Mouse (Mus musculus) myocyte (in vitro differentiated cells): Measurements from ENCODE around the gene Rhox4d. TPM values are rescaled to one million over a fixed set of nuclear protein-coding genes. Genes with fewer than 3 reads are reported as not detected.
"Not testable (repeated sequence)": the region's sequence is repeated elsewhere in the genome, so short reads cannot be mapped to it uniquely, and the experiment has no call there.

Experiments
- H3K27me3 ChIP-seq: one replicate; pipeline ENCODE4 v1.6.1; 2011; ENCODE audit not compliant: control insufficient read depth, insufficient read depth, insufficient read length
- H3K36me3 ChIP-seq: one replicate; pipeline ENCODE4 v1.6.1; 2011; ENCODE audit not compliant: control insufficient read depth, insufficient read depth
- H3K4me2 ChIP-seq: one replicate; pipeline ENCODE4 v1.6.1; 2011; ENCODE audit warnings: low read depth, control low read depth
- H3K4me3 ChIP-seq: one replicate; pipeline ENCODE4 v1.5.1; 2011; ENCODE audit warnings: mild to moderate bottlenecking, control low read depth, moderate library complexity
- H3K79me2 ChIP-seq: one replicate; pipeline ENCODE4 v1.6.1; 2011; ENCODE audit not compliant: control insufficient read depth, insufficient read depth
- H3ac ChIP-seq: one replicate; pipeline ENCODE4 v1.6.1; 2011; ENCODE audit not compliant: control insufficient read depth, insufficient read length
- polyA plus RNA-seq: library from polyadenylated mRNA; unstranded; fragments of >200 nt; fragmentation: generic; extraction: Trizol; gene quantifications from one replicate; pipeline ENCODE4 v1.2.1, GENCODE M21; 2012; ENCODE audit warnings: missing spikeins

Gene Rhox4d
- not detected for polyA plus RNA-seq

GRCm38 (mm10) chrX:37514059-37514458, at the start of gene Rhox4d:
Gene Rhox4d, plus strand, starts transcription at chrX:37514359.
- not testable (repeated sequence) for H3K36me3 ChIP-seq, H3K4me3 ChIP-seq, H3ac ChIP-seq, H3K27me3 ChIP-seq, H3K79me2 ChIP-seq, H3K4me2 ChIP-seq

- H3K27me3 ChIP-seq, H3K4me3 ChIP-seq, H3K4me2 ChIP-seq: not testable (repeated sequence)
These were observed 34.1 kb upstream of the Rhox4d start, which contains the start of gene Rhox4c for GRCm38 (mm10) chrX:37480037-37480436. Gene Rhox4c, plus strand, starts transcription at chrX:37480337.

GRCm38 (mm10) chrX:37530152-37530551, 16.0 kb downstream of the Rhox4d start, which contains the start of gene Rhox2e:
Gene Rhox2e, plus strand, starts transcription at chrX:37530452.
- H3K79me2 ChIP-seq, H3K36me3 ChIP-seq, H3K4me2 ChIP-seq, H3ac ChIP-seq, H3K4me3 ChIP-seq, H3K27me3 ChIP-seq: not testable (repeated sequence)

More at GRCm38 (mm10) chrX:37480037-37480436, 34.1 kb upstream of the Rhox4d start, which contains the start of gene Rhox4c:
- H3ac ChIP-seq, H3K36me3 ChIP-seq, H3K79me2 ChIP-seq: not testable (repeated sequence)

GRCm38 (mm10) chrX:37541719-37542118, 27.6 kb downstream of the Rhox4d start, which contains the start of gene Rhox3e:
Gene Rhox3e, plus strand, starts transcription at chrX:37542019.
- not testable (repeated sequence) for H3K4me3 ChIP-seq, H3K4me2 ChIP-seq, H3K27me3 ChIP-seq, H3ac ChIP-seq, H3K79me2 ChIP-seq, H3K36me3 ChIP-seq

GRCm38 (mm10) chrX:37557112-37557511, 43.0 kb downstream of the Rhox4d start, which contains the start of gene Rhox4e:
Gene Rhox4e, plus strand, starts transcription at chrX:37557412.
- H3ac ChIP-seq, H3K36me3 ChIP-seq, H3K79me2 ChIP-seq, H3K4me2 ChIP-seq, H3K27me3 ChIP-seq, H3K4me3 ChIP-seq: not testable (repeated sequence)

Other genes starting within 250 kb of the Rhox4d start
- not detected for gene Rhox4a, start 249.0 kb upstream of the Rhox4d start, polyA plus RNA-seq
- gene Rhox3a2, start 134.3 kb upstream of the Rhox4d start, polyA plus RNA-seq, result not detected
- gene Rhox4a2, start 123.5 kb upstream of the Rhox4d start, polyA plus RNA-seq, result not detected
- gene Rhox2b, start 102.3 kb upstream of the Rhox4d start, polyA plus RNA-seq, result not detected
- not detected for gene Rhox4b, start 81.9 kb upstream of the Rhox4d start, polyA plus RNA-seq
- gene Rhox2c, start 60.7 kb upstream of the Rhox4d start, polyA plus RNA-seq, result not detected
- not detected for gene Rhox3c, start 55.8 kb upstream of the Rhox4d start, polyA plus RNA-seq
- gene Rhox4c, start 34.0 kb upstream of the Rhox4d start, polyA plus RNA-seq, result not detected
- gene Rhox2d, start 20.9 kb upstream of the Rhox4d start, polyA plus RNA-seq, result not detected
- gene Rhox2e, start 16.1 kb downstream of the Rhox4d start, polyA plus RNA-seq, result not detected
- gene Rhox3e, start 27.7 kb downstream of the Rhox4d start, polyA plus RNA-seq, result not detected
- gene Rhox4e, start 43.1 kb downstream of the Rhox4d start, polyA plus RNA-seq, result not detected
- not detected for gene Rhox2f, start 57.0 kb downstream of the Rhox4d start, polyA plus RNA-seq
- gene Rhox3f, start 66.6 kb downstream of the Rhox4d start, polyA plus RNA-seq, result not detected
- gene Rhox4f, start 93.3 kb downstream of the Rhox4d start, polyA plus RNA-seq, result not detected
- not detected for gene Rhox3g, start 114.3 kb downstream of the Rhox4d start, polyA plus RNA-seq
- not detected for gene Rhox2g, start 129.1 kb downstream of the Rhox4d start, polyA plus RNA-seq
- gene Rhox4g, start 137.0 kb downstream of the Rhox4d start, polyA plus RNA-seq, result not detected
- not detected for gene Rhox3h, start 154.4 kb downstream of the Rhox4d start, polyA plus RNA-seq
- gene Rhox2h, start 158.9 kb downstream of the Rhox4d start, polyA plus RNA-seq, result not detected